Mouse (Mus musculus) activated CD4-positive, CD25-positive, alpha-beta regulatory T cell, adult 9 weeks (primary cell): ENCODE data around the gene Gadd45b. TPM values are rescaled to one million over a fixed set of nuclear protein-coding genes. Genes with fewer than 3 reads are reported as not detected.

Experiments used
- polyA plus RNA-seq: library from polyadenylated mRNA; unstranded; fragments of 100-300 nt; shearing (Covaris generic); gene quantifications from one replicate; pipeline ENCODE4 v1.2.1, GENCODE M21; 2017

The Gadd45b gene
- 93.9 TPM for polyA plus RNA-seq

DNA sequence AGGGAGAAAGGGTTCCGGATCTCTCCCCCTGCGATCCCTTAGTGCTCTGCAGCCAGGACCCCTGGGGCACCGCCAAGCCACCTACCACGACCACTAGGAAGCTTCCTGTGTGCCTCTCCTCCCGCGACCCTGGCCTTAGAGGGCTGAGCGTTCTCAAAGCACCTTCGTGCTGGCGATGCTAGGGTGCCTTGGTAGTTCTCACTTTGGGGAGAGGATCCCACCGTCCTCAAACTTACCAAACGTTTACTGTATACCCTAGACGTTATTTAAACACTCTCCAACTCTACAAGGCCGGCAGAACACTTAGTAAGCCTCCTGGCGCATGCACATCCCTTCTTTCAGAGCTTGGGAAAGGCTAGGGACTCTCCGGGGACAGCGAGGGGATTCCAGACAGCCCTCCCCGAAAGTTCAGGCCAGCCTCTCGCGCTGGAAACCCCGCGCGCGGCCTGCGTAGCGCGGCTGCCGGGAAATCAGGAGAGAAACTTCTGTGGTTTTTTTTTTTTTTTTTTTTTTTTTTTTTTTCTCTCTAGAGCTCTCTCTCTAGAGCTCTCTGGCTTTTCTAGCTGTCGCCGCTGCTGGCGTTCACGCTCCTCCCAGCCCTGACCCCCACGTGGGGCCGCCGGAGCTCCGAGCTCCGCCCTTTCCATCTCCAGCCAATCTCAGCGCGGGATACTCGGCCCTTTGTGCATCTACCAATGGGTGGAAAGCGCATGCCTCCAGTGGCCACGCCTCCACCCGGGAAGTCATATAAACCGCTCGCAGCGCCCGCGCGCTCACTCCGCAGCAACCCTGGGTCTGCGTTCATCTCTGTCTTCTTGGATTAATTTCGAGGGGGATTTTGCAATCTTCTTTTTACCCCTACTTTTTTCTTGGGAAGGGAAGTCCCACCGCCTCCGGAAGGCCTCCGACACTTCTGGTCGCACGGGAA lies at the start of gene Gadd45b:
Gadd45b (plus strand) TSS at position 775 of the 928 bp plus-strand sequence.

DNA sequence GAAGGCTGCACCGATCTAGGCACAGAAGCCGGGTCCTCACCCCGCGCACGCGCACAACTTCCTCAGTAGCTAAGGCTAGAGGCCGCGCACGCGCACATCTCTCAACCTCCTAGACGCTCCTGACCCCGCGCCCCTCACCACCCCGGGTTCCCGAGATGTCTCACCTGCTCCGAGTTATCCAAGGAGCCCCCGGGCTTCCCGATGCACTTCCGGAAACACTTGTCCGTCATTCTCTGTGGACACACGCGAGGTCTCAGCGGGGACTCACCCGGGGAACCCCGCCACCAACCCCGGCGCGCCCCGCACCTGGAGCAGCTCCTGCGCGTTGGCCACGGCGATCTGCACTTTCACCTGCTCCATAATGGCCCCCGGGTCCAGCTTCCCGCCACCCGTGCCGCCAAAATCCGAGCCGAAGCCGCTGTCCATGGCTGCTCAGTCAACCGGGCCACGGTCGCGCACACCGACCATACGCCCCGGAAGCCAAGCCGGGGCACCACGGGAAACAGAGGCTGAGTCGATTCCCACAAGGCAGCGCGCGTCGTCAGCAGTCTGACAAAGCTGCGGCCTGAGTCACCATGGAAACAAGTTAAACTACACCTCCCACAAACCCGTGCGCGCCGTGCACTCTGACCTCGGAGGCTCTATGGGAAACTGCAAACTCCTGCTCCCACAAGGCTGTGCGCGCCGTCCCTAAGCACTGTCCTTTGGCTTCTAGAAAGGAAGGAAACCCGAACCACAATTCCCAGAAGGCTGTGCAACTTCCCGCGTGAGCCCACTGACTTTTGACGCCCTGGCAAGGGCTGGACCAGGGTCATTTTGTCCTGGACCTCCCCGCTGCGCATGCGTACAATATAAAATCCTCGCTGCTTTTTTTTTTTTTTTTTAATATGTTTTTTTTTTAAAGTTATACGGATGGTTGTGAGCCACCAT lies 29.3 kb upstream of the Gadd45b start, which contains the start of gene Timm13:
Timm13 (minus strand) TSS at position 652 of the 930 bp plus-strand sequence.

DNA sequence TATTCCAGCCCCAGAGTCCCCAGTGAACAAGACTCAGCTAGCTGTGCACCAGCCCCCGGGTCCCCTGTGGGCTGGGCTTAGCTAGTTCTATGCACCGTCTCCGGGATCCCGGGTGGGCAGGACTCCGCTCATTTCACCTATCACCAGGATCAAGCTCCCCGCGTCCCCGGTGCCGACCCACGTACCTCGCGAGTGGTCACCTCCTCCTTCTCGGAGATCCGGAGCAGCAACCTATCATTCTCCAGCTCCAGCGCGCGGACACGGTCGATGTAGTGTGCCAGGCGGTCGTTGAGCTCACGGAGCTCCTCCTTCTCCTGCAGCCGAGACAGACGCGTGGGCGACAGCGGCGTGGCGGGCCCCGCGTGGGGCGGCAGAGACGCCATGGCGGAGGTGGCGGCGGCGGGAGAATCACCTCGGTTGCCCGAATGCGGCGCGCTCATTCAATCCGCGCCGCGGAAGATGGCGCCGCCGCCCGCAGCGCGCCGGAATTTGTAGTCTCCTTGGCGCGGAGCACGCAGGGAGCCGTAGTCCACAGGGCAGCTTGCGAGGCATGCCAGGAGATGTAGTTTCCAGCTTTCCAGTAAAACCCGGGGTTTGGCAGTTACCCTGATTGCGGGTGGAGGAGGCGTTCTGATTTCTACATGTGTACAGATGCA lies 12.0 kb upstream of the Gadd45b start, which contains the start of gene Lmnb2:
Lmnb2 (minus strand) TSS at position 467 of the 656 bp plus-strand sequence.

Other genes starting within 250 kb of the Gadd45b start
- gene Mob3a, start 228.1 kb upstream of the Gadd45b start, polyA plus RNA-seq = 412 TPM
- 148 TPM for gene Izumo4, start 227.9 kb upstream of the Gadd45b start, polyA plus RNA-seq
- gene Ap3d1, start 187.8 kb upstream of the Gadd45b start, polyA plus RNA-seq = 42.7 TPM
- gene Dot1l, start 174.9 kb upstream of the Gadd45b start, polyA plus RNA-seq = 8.4 TPM
- gene Sf3a2, start 131.9 kb upstream of the Gadd45b start, polyA plus RNA-seq = 75.0 TPM
- gene Plekhj1, start 131.4 kb upstream of the Gadd45b start, polyA plus RNA-seq = 206 TPM
- not detected for gene Amh, start 124.8 kb upstream of the Gadd45b start, polyA plus RNA-seq
- gene Jsrp1, start 116.6 kb upstream of the Gadd45b start, polyA plus RNA-seq = not detected
- gene Oaz1, start 103.4 kb upstream of the Gadd45b start, polyA plus RNA-seq = 2,065 TPM
- gene Lingo3, start 86.0 kb upstream of the Gadd45b start, polyA plus RNA-seq = not detected
- gene Lsm7, start 74.9 kb upstream of the Gadd45b start, polyA plus RNA-seq = 190 TPM
- gene Sppl2b, start 74.8 kb upstream of the Gadd45b start, polyA plus RNA-seq = 41.4 TPM
- not detected for gene Tmprss9, start 58.2 kb upstream of the Gadd45b start, polyA plus RNA-seq
- 242 TPM for gene Timm13, start 29.1 kb upstream of the Gadd45b start, polyA plus RNA-seq
- gene Lmnb2, start 11.8 kb upstream of the Gadd45b start, polyA plus RNA-seq = 16.4 TPM
- gene Gng7, start 84.9 kb downstream of the Gadd45b start, polyA plus RNA-seq = 0.09 TPM
- gene Diras1, start 95.6 kb downstream of the Gadd45b start, polyA plus RNA-seq = not detected
- 15.1 TPM for gene Slc39a3, start 107.4 kb downstream of the Gadd45b start, polyA plus RNA-seq
- gene Sgta, start 130.1 kb downstream of the Gadd45b start, polyA plus RNA-seq = 116 TPM
- gene Thop1, start 140.0 kb downstream of the Gadd45b start, polyA plus RNA-seq = 13.1 TPM
- not detected for gene Creb3l3, start 168.8 kb downstream of the Gadd45b start, polyA plus RNA-seq
- gene Map2k2, start 175.8 kb downstream of the Gadd45b start, polyA plus RNA-seq = 37.8 TPM
- gene Zbtb7a, start 205.1 kb downstream of the Gadd45b start, polyA plus RNA-seq = 32.9 TPM
- 43.2 TPM for gene Pias4, start 237.8 kb downstream of the Gadd45b start, polyA plus RNA-seq
- gene Eef2, start 246.6 kb downstream of the Gadd45b start, polyA plus RNA-seq = 869 TPM